Mouse (Mus musculus): ENCODE measurements around the gene Gm9767.

Gene Gm9767

DNA sequence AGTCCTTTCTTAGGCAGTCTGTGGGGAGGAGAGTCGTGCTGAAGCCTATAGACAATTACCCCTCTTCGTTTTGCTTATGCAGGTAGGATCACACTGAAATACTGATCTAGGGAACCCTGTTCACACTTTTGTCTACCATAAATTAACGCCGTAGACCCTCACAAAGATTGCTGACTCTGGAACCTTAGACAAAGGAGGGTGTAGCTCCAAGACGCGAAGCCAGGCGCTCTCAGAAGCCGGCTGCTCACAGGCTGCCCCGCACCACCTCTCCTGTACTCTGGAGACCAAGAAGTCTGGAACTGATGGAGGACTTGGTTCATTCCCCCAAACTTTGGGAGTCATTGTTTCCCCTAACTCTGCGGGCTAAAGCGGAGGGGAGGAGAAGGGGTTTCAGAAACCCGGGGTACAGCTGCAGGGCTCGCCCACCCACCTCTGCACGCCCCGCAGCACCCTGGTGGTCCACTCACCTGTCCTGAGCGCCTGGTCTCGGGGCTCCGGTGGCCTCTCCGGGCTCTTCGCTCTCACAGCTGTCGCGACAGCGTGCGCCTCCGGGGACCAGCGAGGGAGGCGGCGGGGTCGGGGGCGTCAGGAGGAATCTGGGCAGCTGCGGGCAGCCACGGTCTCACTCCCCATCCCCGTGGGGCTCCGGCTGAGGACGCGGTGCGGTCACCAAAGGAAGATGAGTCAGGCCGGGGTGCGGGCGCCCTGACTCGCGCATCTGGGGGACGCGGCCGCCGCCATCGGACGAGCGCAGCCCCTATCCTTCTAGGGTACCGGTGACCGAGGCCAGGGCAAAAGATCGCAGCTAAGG, at the start of gene Gm9767:
Gene Gm9767, plus strand, starts transcription at position 585 of the 811 bp plus-strand sequence.
- DNase-seq (ENCODE audit: low read depth, low spot score), result no peak

- no peak for DNase-seq (ENCODE audit: low read depth, low spot score)
Observed at GRCm38 (mm10) chr10:26034931-26035330, 43.1 kb upstream of the Gm9767 start.

- DNase-seq (ENCODE audit: low read depth, low spot score), result no peak
Observed at GRCm38 (mm10) chr10:26051177-26051576, 26.9 kb upstream of the Gm9767 start.

- no peak for DNase-seq (ENCODE audit: low read depth, low spot score)
Observed at GRCm38 (mm10) chr10:26059662-26060307, 18.3 kb upstream of the Gm9767 start.

GRCm38 (mm10) chr10:26063071-26063470, 15.0 kb upstream of the Gm9767 start:
- no peak for DNase-seq (ENCODE audit: low read depth, low spot score)

DNA sequence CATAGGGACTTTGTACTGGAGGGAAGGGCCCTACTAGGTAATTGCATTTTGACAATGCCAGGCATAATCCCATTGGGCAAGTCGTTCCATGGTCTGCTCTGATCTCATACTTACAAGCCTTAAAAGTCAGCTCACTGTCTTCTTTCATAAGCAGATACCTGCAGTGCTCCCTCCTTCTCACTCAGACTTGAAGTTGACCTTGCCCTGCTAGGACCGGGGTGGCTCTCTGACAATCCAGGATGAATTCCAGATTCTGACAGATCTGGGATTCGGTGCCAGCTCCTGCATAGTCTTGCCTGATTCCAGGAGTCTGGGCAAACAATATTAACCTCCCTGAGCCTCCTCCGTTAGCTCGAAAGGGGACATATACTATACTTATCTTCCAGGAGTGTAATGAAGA, 6.1 kb upstream of the Gm9767 start:
- no peak for DNase-seq (ENCODE audit: low read depth, low spot score)

GRCm38 (mm10) chr10:26076949-26077348, 1.1 kb upstream of the Gm9767 start:
- DNase-seq (ENCODE audit: low read depth, low spot score), result no peak

DNA sequence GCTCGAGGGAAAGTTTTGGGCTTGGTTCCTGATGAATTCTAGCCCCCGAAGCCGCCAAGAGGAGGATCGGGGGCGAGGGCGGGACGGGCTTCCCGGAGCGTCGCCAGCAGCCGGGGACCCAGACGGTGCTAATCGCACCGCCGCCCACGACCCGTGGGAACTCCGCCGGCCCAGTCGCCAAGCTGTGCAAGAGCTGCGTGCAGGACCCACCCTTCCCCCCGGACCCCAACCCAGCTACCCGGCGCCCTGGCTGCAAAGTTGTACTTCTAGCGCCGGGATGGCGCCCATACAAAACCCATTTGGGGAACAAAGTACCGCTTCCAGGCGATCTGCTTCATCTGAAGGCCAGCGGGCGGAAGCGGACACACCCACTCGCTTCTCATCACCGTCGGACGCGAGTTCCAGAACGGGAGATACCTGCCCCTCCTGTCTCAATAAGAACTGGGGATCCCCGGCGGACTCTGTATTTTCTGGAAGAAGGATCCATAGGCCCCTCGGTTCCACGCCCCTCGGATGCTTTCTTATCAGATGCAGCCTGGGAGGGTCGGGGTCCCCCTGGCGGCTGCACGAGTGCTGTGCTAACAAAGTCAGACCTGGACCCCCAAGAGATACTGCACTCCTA, 577 bp downstream of the Gm9767 start, which contains the start of gene Tmem200a:
Gene Tmem200a, minus strand, starts transcription at position 532 of the 622 bp plus-strand sequence.
- peak; percentile 43 for DNase-seq (ENCODE audit: low read depth, low spot score)

- DNase-seq (ENCODE audit: low read depth, low spot score), result no peak
Observed at GRCm38 (mm10) chr10:26079678-26080077, 1.6 kb downstream of the Gm9767 start.

DNA sequence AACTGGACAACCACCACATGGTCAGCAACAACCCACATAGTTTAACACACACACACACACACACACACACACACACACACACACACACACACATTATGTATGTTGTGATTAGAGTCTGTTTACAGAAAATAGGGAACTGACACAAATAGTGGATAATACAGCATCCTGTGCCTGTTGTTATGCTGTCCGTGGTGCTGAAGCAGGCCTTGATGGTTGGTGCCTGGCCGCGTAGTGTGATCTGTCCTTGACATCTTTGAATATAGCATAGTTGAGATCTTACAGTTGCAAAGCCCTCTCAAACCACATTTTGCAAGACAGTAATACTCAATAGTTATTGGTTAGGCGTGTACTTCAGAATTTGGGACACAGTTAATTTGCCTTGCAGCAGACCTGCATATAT, 4.0 kb downstream of the Gm9767 start:
- DNase-seq (ENCODE audit: low read depth, low spot score), result no peak

- no peak for DNase-seq (ENCODE audit: low read depth, low spot score)
Observed at GRCm38 (mm10) chr10:26103330-26103982, 25.4 kb downstream of the Gm9767 start.

DNA sequence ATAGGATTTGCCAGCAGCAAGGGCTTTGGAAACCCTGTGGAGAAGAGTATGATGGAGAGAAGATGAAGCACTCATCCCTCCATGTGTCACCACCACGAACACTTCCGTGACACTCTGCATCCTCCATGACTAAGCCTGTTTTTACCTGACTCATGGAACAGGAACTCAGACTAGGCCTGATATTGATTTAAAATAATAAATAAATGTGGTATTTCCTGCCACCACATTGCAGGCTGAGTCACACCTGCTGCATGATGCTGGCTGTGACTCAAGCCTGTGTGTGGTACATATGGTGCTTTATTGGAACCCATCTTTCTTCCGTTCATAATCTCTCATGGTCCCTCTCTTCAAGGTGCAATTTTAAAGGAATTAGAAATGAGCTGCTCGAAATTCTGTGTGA, 36.4 kb downstream of the Gm9767 start:
- DNase-seq (ENCODE audit: low read depth, low spot score), result no peak

DNA sequence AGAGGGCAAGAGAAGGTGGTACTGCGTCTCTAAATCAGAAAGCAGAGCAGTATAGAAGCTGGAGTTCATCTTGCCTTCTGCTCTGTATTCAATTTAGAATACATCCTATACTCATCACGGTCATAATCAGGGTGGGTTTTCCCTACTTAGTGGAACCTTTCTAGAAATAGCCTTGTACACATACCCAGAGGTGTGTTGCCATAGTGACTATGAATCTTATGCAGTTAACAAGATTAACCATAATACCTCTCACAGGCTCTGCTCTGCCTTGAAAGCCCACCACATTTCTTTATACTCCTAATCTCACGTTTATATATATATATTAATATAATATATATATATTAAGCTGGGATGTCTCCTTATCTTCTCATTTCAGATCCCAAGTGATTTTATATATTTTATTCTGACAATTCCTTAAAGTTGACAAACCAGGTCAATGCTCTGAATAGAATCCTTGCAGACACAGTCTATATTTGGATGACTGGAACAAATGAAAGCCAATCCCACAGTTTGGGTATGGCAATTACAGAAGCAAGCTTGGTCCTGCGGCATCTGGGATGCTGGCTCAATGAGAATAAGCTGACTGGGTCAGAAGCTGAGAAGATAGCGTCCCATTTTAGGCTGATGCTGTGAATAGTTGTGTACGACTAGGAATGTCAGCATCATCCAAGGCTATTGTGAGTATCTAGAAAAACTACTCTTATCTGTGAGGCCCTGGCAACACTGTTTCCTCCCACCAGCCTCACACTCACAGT, 41.2 kb downstream of the Gm9767 start:
- DNase-seq (ENCODE audit: low read depth, low spot score), result no peak

GRCm38 (mm10) chr10:26119822-26120183, 41.7 kb downstream of the Gm9767 start:
- no peak for DNase-seq (ENCODE audit: low read depth, low spot score)

All from retina, postnatal 7 days (tissue).